ENCODE assay signal across 8 mouse cellular contexts in the genomic region with DNA sequence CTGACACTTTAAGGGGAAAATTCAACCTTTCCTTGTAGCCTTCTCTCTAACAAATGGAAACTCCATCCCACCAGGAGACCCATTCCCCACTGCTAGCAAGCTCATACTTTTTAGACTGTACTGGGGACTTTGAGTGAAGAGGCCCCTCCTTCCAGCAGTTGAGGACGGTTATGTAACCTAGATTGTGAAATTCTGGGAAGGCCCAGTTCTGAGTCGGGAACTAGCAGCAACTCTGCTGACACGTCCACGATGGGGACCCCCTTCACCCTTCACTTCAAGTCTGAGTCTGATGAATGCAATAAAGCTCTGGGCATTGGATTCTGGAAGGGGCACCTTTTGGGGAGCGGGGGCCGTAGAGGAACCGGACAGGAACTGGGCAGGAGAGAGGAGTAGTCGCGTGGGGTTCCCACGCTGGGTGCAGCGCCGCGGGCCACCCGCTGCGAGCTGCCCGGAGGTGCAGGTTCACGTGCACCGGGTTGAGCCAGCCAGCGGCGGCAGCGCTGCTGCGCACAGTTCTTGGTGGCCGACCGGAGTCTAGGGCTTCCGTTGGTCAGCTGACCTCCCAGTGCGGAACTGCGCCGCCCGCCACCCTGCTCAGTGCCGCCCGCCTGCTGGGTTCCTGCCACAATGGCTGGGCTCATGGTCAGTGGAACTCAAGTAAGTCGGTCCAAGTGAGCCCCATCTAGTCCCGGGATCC. TPM values are rescaled to one million over a fixed set of nuclear protein-coding genes. Genes with fewer than 3 reads are reported as not detected.
DNase-seq lines count a peak whose midpoint lies in the region; ATAC-seq and TF ChIP-seq lines count a peak whose summit lies in the region.

A gene (plus strand): TSS at position 461 of the 697 bp plus-strand sequence.

- H3K36me3 ChIP-seq in MEL (ENCODE audit: control insufficient read depth in 1 of 2, insufficient read depth in 2 of 2, low read length in 2 of 2) = peaks cover 0 to 5% of the 10 kb centered on the region in 2 experiments; a peak in 2 of 4 replicates
- H3K36me3 ChIP-seq in hindbrain, embryonic 16.5 days (ENCODE audit: control insufficient read depth, insufficient read depth, low read length) = no peaks in the 10 kb centered on the region
- no peaks in the 10 kb centered on the region for H3K36me3 ChIP-seq in megakaryocyte, embryonic 14.5 days (replicated peaks; ENCODE audit: low read length)

- peak; percentile 55 for DNase-seq in MEL (ENCODE audit: low read depth, low spot score)
- DNase-seq in cerebellum, postnatal 25 days = peak; percentile 31 to 49
- DNase-seq in gastrocnemius, postnatal 10 days = peak; percentile 72
- DNase-seq in left cerebral cortex, postnatal 25 days (ENCODE audit: low spot score in 2 of 2) = peak; percentile 46 to 55
- DNase-seq in right cerebral cortex, postnatal 10 days (ENCODE audit: low spot score in 2 of 2) = peak; percentile 49 to 56
- DNase-seq in urinary bladder, postnatal 10 days (ENCODE audit: low spot score) = peak; percentile 25

- peak within 1 kb of the TSS; percentile 85 for H3K27ac ChIP-seq in MEL (ENCODE audit: control insufficient read depth, low read depth, low read length)
- no peak within 1 kb of the TSS for H3K27ac ChIP-seq in hindbrain, embryonic 16.5 days (ENCODE audit: low read depth, low read length)

- peak within 1 kb of the TSS; percentile 91 for H3K9ac ChIP-seq in MEL (ENCODE audit: control insufficient read depth, low read depth, low read length, poor library complexity, severe bottlenecking)
- peak within 1 kb of the TSS; percentile 62 for H3K9ac ChIP-seq in hindbrain, embryonic 16.5 days (ENCODE audit: low read depth, low read length)

- no peak for TF ChIP-seq EP300 in MEL (IDR thresholded peaks at IDR 0.05; ENCODE audit: low read depth in 1 of 2, low read length in 2 of 2)

- ATAC-seq in hindbrain, embryonic 16.5 days = peak; percentile 82

- no peaks in the 10 kb centered on the region; the same call in 1 of the 2 replicates for H3K79me2 ChIP-seq in MEL (ENCODE audit: control insufficient read depth, insufficient read depth, low read length, poor library complexity)

- WGBS in hindbrain, embryonic 16.5 days = 5% methylated on average over 33 of the region's 33 CpGs

- peaks cover 6 to 8% of the 10 kb centered on the region in 2 experiments; a peak in 3 of 4 replicates for H3K4me1 ChIP-seq in MEL (ENCODE audit: control insufficient read depth in 1 of 2, insufficient read depth in 2 of 2, low read length in 2 of 2)
- peaks cover 6% of the 10 kb centered on the region for H3K4me1 ChIP-seq in hindbrain, embryonic 16.5 days (ENCODE audit: control insufficient read depth, insufficient read depth, low read depth, low read length)
- H3K4me1 ChIP-seq in megakaryocyte, embryonic 14.5 days = peaks cover 31% of the 10 kb centered on the region

- H3K4me3 ChIP-seq in MEL (ENCODE audit: control insufficient read depth in 1 of 2, insufficient read depth in 1 of 2, low read depth in 2 of 2, low read length in 2 of 2) = peak within 1 kb of the TSS; percentile 64 to 92
- peak within 1 kb of the TSS; percentile 37 for H3K4me3 ChIP-seq in hindbrain, embryonic 16.5 days (ENCODE audit: low read length)
- H3K4me3 ChIP-seq in megakaryocyte, embryonic 14.5 days (replicated peaks) = peak within 1 kb of the TSS; percentile 94

- intact Hi-C loops in left cerebral cortex, postnatal 25 days (cut with DNase I) = no loop called here

- H3K27me3 ChIP-seq in MEL (ENCODE audit: control insufficient read depth in 1 of 2, insufficient read depth in 2 of 2, low read length in 2 of 2) = no peaks in the 10 kb centered on the region
- H3K27me3 ChIP-seq in hindbrain, embryonic 16.5 days (replicated peaks; ENCODE audit: control insufficient read depth, insufficient read depth, low read length) = peaks cover 6% of the 10 kb centered on the region
- peaks cover 32% of the 10 kb centered on the region for H3K27me3 ChIP-seq in megakaryocyte, embryonic 14.5 days (replicated peaks)

- no peak for TF ChIP-seq RAD21 in MEL (IDR thresholded peaks at IDR 0.05; ENCODE audit: low read depth, low read length)

- no peaks in the 10 kb centered on the region for H3K9me3 ChIP-seq in MEL (replicated peaks; ENCODE audit: insufficient read depth, low read length)
- no peaks in the 10 kb centered on the region for H3K9me3 ChIP-seq in hindbrain, embryonic 16.5 days (ENCODE audit: control insufficient read depth, low read length)
- H3K9me3 ChIP-seq in megakaryocyte, embryonic 14.5 days = no peaks in the 10 kb centered on the region

- no peak for TF ChIP-seq CTCF in MEL (IDR thresholded peaks at IDR 0.05 in 2 of 3, conservative IDR thresholded peaks at IDR 0.05 in 1 of 3; ENCODE audit: control insufficient read depth in 1 of 3, insufficient read depth in 1 of 3, low read depth in 2 of 3, low read length in 3 of 3, poor library complexity in 1 of 3, severe bottlenecking in 1 of 3)

- peak; percentile 54 to 64; a peak in 3 of 4 replicates for TF ChIP-seq POLR2A in MEL (IDR thresholded peaks at IDR 0.05; ENCODE audit: control insufficient read depth in 1 of 2, insufficient read depth in 1 of 2, low read depth in 1 of 2, low read length in 2 of 2, poor library complexity in 1 of 2)

- H3K4me2 ChIP-seq in hindbrain, embryonic 16.5 days (ENCODE audit: low read length) = peak within 1 kb of the TSS; percentile 74

TF ChIP-seq in MEL, 35 proteins besides CTCF, POLR2A, EP300 and RAD21 (continues in another document):
- no peak for TF ChIP-seq MYC (IDR thresholded peaks at IDR 0.05; ENCODE audit: low read depth, low read length)
- 0 out of 2 replicates have a peak, but pooled peaks have one; percentile 45 for TF ChIP-seq MAX (IDR thresholded peaks at IDR 0.05; ENCODE audit: low read length)
- TF ChIP-seq TAL1 (IDR thresholded peaks at IDR 0.05; ENCODE audit: low read length) = no peak
- no peak for TF ChIP-seq MEF2A (IDR thresholded peaks at IDR 0.05; ENCODE audit: extremely low read depth, insufficient replicate concordance, low read depth, low read length, poor library complexity, severe bottlenecking)
- TF ChIP-seq RCOR1 (IDR thresholded peaks at IDR 0.05; ENCODE audit: low read depth, low read length) = no peak
- TF ChIP-seq GABPA (IDR thresholded peaks at IDR 0.05; ENCODE audit: low read depth, low read length) = no peak
- no peak for TF ChIP-seq UBTF (IDR thresholded peaks at IDR 0.05; ENCODE audit: borderline replicate concordance, insufficient read depth, low read depth, low read length)
- TF ChIP-seq MXI1 (IDR thresholded peaks at IDR 0.05; ENCODE audit: low read depth, low read length) = no peak; the same call in 1 of the 2 replicates
- no peak for TF ChIP-seq JUND (IDR thresholded peaks at IDR 0.05; ENCODE audit: low read depth, low read length)
- peak; percentile 50; the same call in 1 of the 2 replicates for TF ChIP-seq NELFE (IDR thresholded peaks at IDR 0.05; ENCODE audit: low read depth, low read length)
- TF ChIP-seq CHD1 (IDR thresholded peaks at IDR 0.05; ENCODE audit: low read depth, low read length) = no peak
- no peak for TF ChIP-seq ZKSCAN1 (IDR thresholded peaks at IDR 0.05; ENCODE audit: low read depth, low read length)
- 0 out of 2 replicates have a peak, but pooled peaks have one; percentile 41 for TF ChIP-seq HCFC1 (IDR thresholded peaks at IDR 0.05; ENCODE audit: low read depth, low read length)
- no peak for TF ChIP-seq GATA1 (IDR thresholded peaks at IDR 0.05; ENCODE audit: low read depth, low read length)
- TF ChIP-seq TCF12 (IDR thresholded peaks at IDR 0.05; ENCODE audit: low read depth, low read length) = no peak
- TF ChIP-seq CHD2 (IDR thresholded peaks at IDR 0.05; ENCODE audit: low read length) = no peak
- peak; percentile 88 for TF ChIP-seq USF1 (IDR thresholded peaks at IDR 0.05; ENCODE audit: low read depth, low read length)
- no peak for TF ChIP-seq E2F4 (IDR thresholded peaks at IDR 0.05; ENCODE audit: borderline replicate concordance, low read depth, low read length)
- TF ChIP-seq MYB (IDR thresholded peaks at IDR 0.05; ENCODE audit: low read depth, low read length) = no peak
- no peak for TF ChIP-seq SIN3A (IDR thresholded peaks at IDR 0.05; ENCODE audit: low read length)
- TF ChIP-seq TBP (IDR thresholded peaks at IDR 0.05; ENCODE audit: low read depth, low read length) = no peak
- no peak for TF ChIP-seq ZNF384 (IDR thresholded peaks at IDR 0.05; ENCODE audit: low read depth, low read length)
- TF ChIP-seq USF2 (IDR thresholded peaks at IDR 0.05; ENCODE audit: borderline replicate concordance in 1 of 2, insufficient read depth in 1 of 2, low read depth in 1 of 2, low read length in 2 of 2) = peak in 1 of 2 experiments; percentile 55; a peak in 1 of 4 replicates
- no peak for TF ChIP-seq ZC3H11A (IDR thresholded peaks at IDR 0.05; ENCODE audit: low read depth, low read length)
- TF ChIP-seq POLR2AphosphoS5 (IDR thresholded peaks at IDR 0.05; ENCODE audit: borderline replicate concordance, low read depth, low read length) = no peak
- TF ChIP-seq MAZ (IDR thresholded peaks at IDR 0.05; ENCODE audit: low read depth, low read length) = no peak
- TF ChIP-seq BHLHE40 (IDR thresholded peaks at IDR 0.05; ENCODE audit: borderline replicate concordance, low read depth, low read length) = peak; percentile 55; the same call in 1 of the 2 replicates
- TF ChIP-seq ELF1 (IDR thresholded peaks at IDR 0.05; ENCODE audit: low read depth, low read length) = peak; percentile 53; the same call in 1 of the 2 replicates
- no peak for TF ChIP-seq SMC3 (IDR thresholded peaks at IDR 0.05; ENCODE audit: low read depth, low read length)
- 0 out of 2 replicates have a peak, but pooled peaks have one; percentile 42 for TF ChIP-seq NRF1 (IDR thresholded peaks at IDR 0.05; ENCODE audit: insufficient read depth, low read depth, low read length, poor library complexity, severe bottlenecking)
- 0 out of 2 replicates have a peak, but pooled peaks have one; percentile 8 for TF ChIP-seq ETS1 (IDR thresholded peaks at IDR 0.05; ENCODE audit: low read depth, low read length)
- TF ChIP-seq MAFK (IDR thresholded peaks at IDR 0.05; ENCODE audit: borderline replicate concordance, low read depth, low read length) = no peak
- no peak for TF ChIP-seq ZMIZ1 (IDR thresholded peaks at IDR 0.05; ENCODE audit: low read depth, low read length)

RNA-seq across cellular contexts. Expression of the gene that starts here (rescaled TPM):
- total RNA-seq in MEL (2012; rRNA removed) = 3.7 and 5.9 TPM in 2 replicates
- polyA plus RNA-seq in MEL (2012; ENCODE audit: insufficient read depth in 1 of 2, insufficient read length in 2 of 2, low read depth in 1 of 2, low replicate concordance in 2 of 2, missing spikeins in 1 of 2) = 1 to 10 TPM in 1 of 2 experiments, not detected in 1; 5.1 TPM
- total RNA-seq in gastrocnemius, postnatal 10 days (2021) = 1 to 10 TPM; 1.2 to 1.9 TPM
- polyA plus RNA-seq in hindbrain, embryonic 16.5 days (2015; fragmentation: Nextera tagmentation; extraction: Ambion mirVana) = 0.30 and 0.80 TPM in 2 replicates
- under 1 TPM; 0.48 to 0.76 TPM for total RNA-seq in left cerebral cortex, postnatal 25 days (2021)
- polyA plus RNA-seq in megakaryocyte, embryonic 14.5 days (2012; ENCODE audit: insufficient read depth, low replicate concordance) = 7.1 and 12.7 TPM in 2 replicates

Comparison
In these comparisons a context has a peak if more than half of its experiments do, and no peak if none do; other contexts are left out.
1. Peak in ATAC-seq, H3K4me3 ChIP-seq, H3K9ac ChIP-seq and H3K4me2 ChIP-seq in hindbrain, embryonic 16.5 days; RNA of the gene not detected or under 1 TPM.
2. Peak in DNase-seq in left cerebral cortex, postnatal 25 days; RNA of the gene not detected or under 1 TPM.
3. H3K4me3 ChIP-seq: peak in every context shown above with its lines; median percentile 94 in megakaryocyte, embryonic 14.5 days; 78 in MEL; 37 in hindbrain, embryonic 16.5 days.